Mouse (Mus musculus) MEL (cell line): Measurements from ENCODE around the gene Amz2. TPM values are rescaled to one million over a fixed set of nuclear protein-coding genes. Genes with fewer than 3 reads are reported as not detected.

ENCODE experiments used
- DNase-seq: peaks from one replicate; pipeline ENCODE4 v3.0.0; 2011; ENCODE audit warnings: low read depth, low spot score
- H3K27ac ChIP-seq: 2 replicates; pipeline ENCODE4 v1.5.1; 2012; ENCODE audit warnings: low read depth, mild to moderate bottlenecking, control low read depth, low read length, moderate library complexity; ENCODE audit not compliant: control insufficient read depth
- H3K27me3 ChIP-seq, 2 experiments: fragments of 150-350 bp in 1 of 2; sonication (generic) in 1 of 2; 2 replicates each; pipeline ENCODE4 v1.6.1; 2012; ENCODE audit warnings: low read length in 2 of 2, mild to moderate bottlenecking in 2 of 2, improper control_type of control experiment in 1 of 2, moderate library complexity in 1 of 2; ENCODE audit not compliant: insufficient read depth in 2 of 2, control insufficient read depth in 1 of 2
- H3K36me3 ChIP-seq, 2 experiments: 2 replicates each; pipeline ENCODE4 v1.6.1; 2012 to 2014; ENCODE audit warnings: low read length in 2 of 2, improper control_type of control experiment in 1 of 2, inconsistent platforms in 1 of 2, mild to moderate bottlenecking in 1 of 2; ENCODE audit not compliant: insufficient read depth in 2 of 2, control insufficient read depth in 1 of 2
- H3K4me1 ChIP-seq, 2 experiments: fragments of 150-350 bp in 1 of 2; sonication (generic) in 1 of 2; 2 replicates each; pipeline ENCODE4 v1.6.1; 2012; ENCODE audit warnings: low read length in 2 of 2, improper control_type of control experiment in 1 of 2, mild to moderate bottlenecking in 1 of 2; ENCODE audit not compliant: insufficient read depth in 2 of 2, control insufficient read depth in 1 of 2
- H3K4me3 ChIP-seq, 2 experiments: fragments of 150-350 bp in 1 of 2; sonication (generic) in 1 of 2; 2 replicates each; pipeline ENCODE4 v1.5.1; 2012; ENCODE audit warnings: low read depth in 2 of 2, low read length in 2 of 2, mild to moderate bottlenecking in 2 of 2, moderate library complexity in 2 of 2, control low read depth in 1 of 2, improper control_type of control experiment in 1 of 2; ENCODE audit not compliant: control insufficient read depth in 1 of 2, insufficient read depth in 1 of 2
- H3K79me2 ChIP-seq: 2 replicates; pipeline ENCODE4 v1.6.1; 2012; ENCODE audit warnings: mild to moderate bottlenecking, low read length, moderate library complexity; ENCODE audit not compliant: control insufficient read depth, poor library complexity, insufficient read depth
- H3K9ac ChIP-seq: 2 replicates; pipeline ENCODE4 v1.6.1; 2012; ENCODE audit warnings: low read depth, mild to moderate bottlenecking, control low read depth, low read length, moderate library complexity; ENCODE audit not compliant: control insufficient read depth, poor library complexity, severe bottlenecking
- H3K9me3 ChIP-seq: fragments of 150-350 bp; sonication (generic); replicated peaks from 2 replicates; pipeline ENCODE4 v1.6.1; 2012; ENCODE audit warnings: mild to moderate bottlenecking, low read length, improper control_type of control experiment, moderate library complexity; ENCODE audit not compliant: insufficient read depth
- CHD1 ChIP-seq: IDR thresholded peaks from 2 replicates; pipeline ENCODE4 v1.6.1; 2012; ENCODE audit warnings: low read depth, mild to moderate bottlenecking, inconsistent platforms, low read length, improper control_type of control experiment
- CTCF ChIP-seq, 3 experiments: IDR thresholded peaks in 2 of 3; conservative IDR thresholded peaks in 1 of 3; 2 replicates each; pipeline ENCODE4 v1.5.1; 2011 to 2012; ENCODE audit warnings: low read length in 3 of 3, low read depth in 2 of 3, mild to moderate bottlenecking in 2 of 3, improper control_type of control experiment in 1 of 3, inconsistent platforms in 1 of 3, mixed read lengths in 1 of 3, moderate library complexity in 1 of 3; ENCODE audit not compliant: control insufficient read depth in 1 of 3, insufficient read depth in 1 of 3, poor library complexity in 1 of 3, severe bottlenecking in 1 of 3
- E2F4 ChIP-seq: IDR thresholded peaks from 2 replicates; pipeline ENCODE4 v1.6.1; 2011; ENCODE audit warnings: low read depth, low read length, improper control_type of control experiment, borderline replicate concordance
- ELF1 ChIP-seq: IDR thresholded peaks from 2 replicates; pipeline ENCODE4 v1.6.1; 2014; ENCODE audit warnings: low read depth, mild to moderate bottlenecking, inconsistent platforms, low read length, improper control_type of control experiment, moderate library complexity
- EP300 ChIP-seq, 2 experiments: IDR thresholded peaks; 2 replicates each; pipeline ENCODE4 v1.6.1; 2011; ENCODE audit warnings: improper control_type of control experiment in 2 of 2, low read length in 2 of 2, low read depth in 1 of 2, mild to moderate bottlenecking in 1 of 2
- ETS1 ChIP-seq: IDR thresholded peaks from 2 replicates; pipeline ENCODE4 v1.6.1; 2012; ENCODE audit warnings: low read depth, mild to moderate bottlenecking, inconsistent platforms, low read length, improper control_type of control experiment, moderate library complexity
- JUND ChIP-seq: IDR thresholded peaks from 2 replicates; pipeline ENCODE4 v1.6.1; 2011; ENCODE audit warnings: low read depth, mild to moderate bottlenecking, improper control_type of control experiment, low read length
- KAT2A ChIP-seq: conservative IDR thresholded peaks from 2 replicates; pipeline ENCODE4 v1.6.1; 2012; ENCODE audit warnings: low read depth, low read length, improper control_type of control experiment, inconsistent platforms
- MAFK ChIP-seq: IDR thresholded peaks from 2 replicates; pipeline ENCODE4 v1.6.1; 2011; ENCODE audit warnings: low read depth, mild to moderate bottlenecking, low read length, improper control_type of control experiment, borderline replicate concordance
- MAX ChIP-seq: IDR thresholded peaks from 2 replicates; pipeline ENCODE4 v1.6.1; 2011; ENCODE audit warnings: low read length, improper control_type of control experiment
- MAZ ChIP-seq: IDR thresholded peaks from 2 replicates; pipeline ENCODE4 v1.6.1; 2012; ENCODE audit warnings: low read depth, mild to moderate bottlenecking, inconsistent platforms, low read length, improper control_type of control experiment
- MXI1 ChIP-seq: IDR thresholded peaks from 2 replicates; pipeline ENCODE4 v1.6.1; 2011; ENCODE audit warnings: mild to moderate bottlenecking, low read depth, low read length, improper control_type of control experiment
- MYB ChIP-seq: IDR thresholded peaks from 2 replicates; pipeline ENCODE4 v1.6.1; 2011; ENCODE audit warnings: mild to moderate bottlenecking, low read depth, low read length, improper control_type of control experiment
- MYC ChIP-seq: IDR thresholded peaks from 2 replicates; pipeline ENCODE4 v1.6.1; 2011; ENCODE audit warnings: low read depth, mild to moderate bottlenecking, low read length, improper control_type of control experiment, moderate library complexity
- NELFE ChIP-seq: IDR thresholded peaks from 2 replicates; pipeline ENCODE4 v1.6.1; 2011; ENCODE audit warnings: low read depth, low read length, improper control_type of control experiment
- NRF1 ChIP-seq: IDR thresholded peaks from 2 replicates; pipeline ENCODE4 v1.6.1; 2014; ENCODE audit warnings: low read depth, mild to moderate bottlenecking, inconsistent platforms, low read length, improper control_type of control experiment, moderate library complexity; ENCODE audit not compliant: poor library complexity, insufficient read depth, severe bottlenecking
- POLR2AphosphoS5 ChIP-seq: IDR thresholded peaks from 2 replicates; pipeline ENCODE4 v1.6.1; 2012; ENCODE audit warnings: low read depth, borderline replicate concordance, mild to moderate bottlenecking, inconsistent platforms, low read length, moderate library complexity, mixed read lengths
- RAD21 ChIP-seq: IDR thresholded peaks from 2 replicates; pipeline ENCODE4 v1.6.1; 2011; ENCODE audit warnings: mild to moderate bottlenecking, low read depth, low read length, improper control_type of control experiment
- RCOR1 ChIP-seq: IDR thresholded peaks from 2 replicates; pipeline ENCODE4 v1.6.1; 2012; ENCODE audit warnings: low read depth, mild to moderate bottlenecking, inconsistent platforms, low read length, improper control_type of control experiment
- TBP ChIP-seq: IDR thresholded peaks from 2 replicates; pipeline ENCODE4 v1.8.0; 2011; ENCODE audit warnings: low read depth, low read length, improper control_type of control experiment
- UBTF ChIP-seq: IDR thresholded peaks from 2 replicates; pipeline ENCODE4 v1.6.1; 2012; ENCODE audit warnings: low read depth, mild to moderate bottlenecking, inconsistent platforms, low read length, improper control_type of control experiment, moderate library complexity, borderline replicate concordance; ENCODE audit not compliant: insufficient read depth
- USF1 ChIP-seq: IDR thresholded peaks from 2 replicates; pipeline ENCODE4 v1.6.1; 2014; ENCODE audit warnings: low read depth, mild to moderate bottlenecking, inconsistent platforms, low read length, improper control_type of control experiment, moderate library complexity
- USF2 ChIP-seq, 2 experiments: IDR thresholded peaks; 2 replicates each; pipeline ENCODE4 v1.6.1; 2011 to 2012; ENCODE audit warnings: improper control_type of control experiment in 2 of 2, low read length in 2 of 2, borderline replicate concordance in 1 of 2, inconsistent platforms in 1 of 2, low read depth in 1 of 2, mild to moderate bottlenecking in 1 of 2; ENCODE audit not compliant: insufficient read depth in 1 of 2
- ZC3H11A ChIP-seq: IDR thresholded peaks from 2 replicates; pipeline ENCODE4 v1.6.1; 2012; ENCODE audit warnings: low read depth, mild to moderate bottlenecking, inconsistent platforms, low read length, improper control_type of control experiment
- ZMIZ1 ChIP-seq: IDR thresholded peaks from 2 replicates; pipeline ENCODE4 v1.6.1; 2012; ENCODE audit warnings: low read depth, mild to moderate bottlenecking, inconsistent platforms, low read length, improper control_type of control experiment, moderate library complexity
- ZNF384 ChIP-seq: IDR thresholded peaks from 2 replicates; pipeline ENCODE4 v1.6.1; 2012; ENCODE audit warnings: low read depth, mild to moderate bottlenecking, inconsistent platforms, low read length, improper control_type of control experiment
- polyA plus RNA-seq, 2 experiments: library from polyadenylated mRNA; stranded (reverse) in 1 of 2; unstranded in 1 of 2; fragments of >175 nt in 1 of 2; fragments of >200 nt in 1 of 2; gene quantifications; 2 replicates each; pipeline versions ENCODE4 v1.2.1 to v1.2.4; 2012; ENCODE audit warnings: low replicate concordance in 2 of 2, low read depth in 1 of 2; ENCODE audit not compliant: insufficient read length in 2 of 2, insufficient read depth in 1 of 2, missing spikeins in 1 of 2
- total RNA-seq: library from RNA; depleted of rRNA; stranded (reverse); fragments of 300-350 nt; gene quantifications from 2 replicates; pipeline ENCODE4 v1.2.3, GENCODE M21; 2012

Amz2 gene
- total and polyA plus RNA-seq, 3 experiments: 40.2 to 1,743 (median 47.1) TPM

DNA sequence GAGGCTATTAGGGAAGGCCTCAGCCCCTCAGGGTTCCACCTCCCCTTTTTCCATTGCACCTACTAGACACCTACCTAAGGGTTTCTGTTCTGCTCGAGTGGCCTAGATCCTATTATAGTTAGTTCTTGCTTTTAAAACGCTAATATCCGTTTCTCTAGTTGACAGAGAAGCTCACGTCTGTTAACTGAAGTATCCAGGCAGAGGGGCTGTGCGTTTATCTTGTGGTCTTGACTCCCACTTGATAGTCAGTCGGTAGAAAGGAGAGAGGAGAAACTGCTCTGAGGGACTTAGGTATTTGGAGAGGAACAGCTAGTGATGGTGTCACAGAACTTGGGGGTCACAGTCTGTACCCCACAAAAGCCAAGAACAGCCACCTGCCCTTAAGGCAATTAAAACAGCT is 50.9 kb downstream of the Amz2 start (continued):
- TF ChIP-seq CHD1 (no peak), KAT2A (no peak)
- TF ChIP-seq, all 39 proteins: peak for 9

DNA sequence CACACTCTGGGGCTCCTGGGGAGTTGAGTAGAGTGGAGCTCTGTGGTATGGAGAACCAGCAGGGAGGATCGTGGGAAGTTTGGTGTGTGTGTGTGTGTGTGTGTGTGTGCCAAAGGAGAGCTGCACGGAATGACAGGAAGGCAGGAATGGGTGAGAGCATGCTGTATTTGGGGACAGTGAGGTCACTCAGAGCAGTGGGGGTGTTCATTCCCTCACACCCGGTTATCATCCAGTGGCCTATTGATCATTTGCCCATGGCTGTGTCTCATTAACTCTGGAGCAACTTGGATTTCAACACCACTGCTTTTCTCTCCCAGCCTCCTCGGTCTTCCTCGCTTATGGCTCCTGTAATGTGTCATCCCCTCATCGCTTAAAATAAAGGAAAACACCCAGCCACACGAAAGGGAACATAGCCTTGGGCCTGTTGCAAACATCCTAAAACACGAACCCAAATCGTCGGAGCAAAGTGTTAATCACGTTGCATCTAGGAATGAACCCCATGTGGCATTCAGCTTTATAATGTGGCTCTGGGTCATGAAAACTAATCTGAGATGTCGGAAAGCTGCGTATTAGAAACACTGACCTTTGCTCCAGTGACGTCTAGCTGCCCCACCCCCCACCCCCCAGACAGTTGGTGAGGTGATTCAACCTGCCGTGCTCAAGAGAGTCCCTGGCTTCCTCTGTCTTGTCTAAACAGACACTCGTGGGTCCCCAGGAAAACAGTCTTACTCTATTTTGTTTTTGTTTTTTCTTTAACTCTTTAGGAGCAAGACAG is 52.0 kb downstream of the Amz2 start:
- H3K27ac ChIP-seq: no peak overlapping the region
- TF ChIP-seq MXI1 (peak; percentile 32; the same call in 1 of the 2 replicates), MYB (no peak)
- H3K27me3 ChIP-seq: no peaks in the 10 kb centered on the region
- H3K4me3 ChIP-seq: no peak overlapping the region
- H3K9me3 ChIP-seq: no peaks in the 10 kb centered on the region
- peaks cover 11% of the 10 kb centered on the region; the same call in 1 of the 2 replicates for H3K79me2 ChIP-seq
- no peak overlapping the region for H3K9ac ChIP-seq
- DNase-seq: no peak
- peaks cover 35% of the 10 kb centered on the region in 2 experiments for H3K4me1 ChIP-seq
- peaks cover 0 to 36% of the 10 kb centered on the region in 2 experiments; a peak in 2 of 4 replicates for H3K36me3 ChIP-seq

- Histone ChIP-seq H3K36me3 (peaks cover 0 to 33% of the 10 kb centered on the region in 2 experiments; a peak in 2 of 4 replicates), H3K4me1 (peaks cover 31 to 33% of the 10 kb centered on the region in 2 experiments), H3K27ac (peak overlapping the region; percentile 86), H3K27me3 (no peaks in the 10 kb centered on the region), H3K79me2 (no peaks in the 10 kb centered on the region), H3K9ac (peak overlapping the region; percentile 58), H3K4me3 (peak overlapping the region; percentile 38 to 48), H3K9me3 (no peaks in the 10 kb centered on the region)
- peak; percentile 89 for DNase-seq
- peak; percentile 20; the same call in 1 of the 2 replicates for TF ChIP-seq RCOR1
- TF ChIP-seq USF2 (IDR thresholded peaks at IDR 0.05; ENCODE audit: borderline replicate concordance in 1 of 2, insufficient read depth in 1 of 2, low read depth in 1 of 2, low read length in 2 of 2): no peak
- TF ChIP-seq E2F4: no peak
- TF ChIP-seq ZMIZ1: no peak
- peak; percentile 44; the same call in 1 of the 2 replicates for TF ChIP-seq MYC
- TF ChIP-seq NRF1: no peak
- no peak for TF ChIP-seq POLR2AphosphoS5
- no peak for TF ChIP-seq USF1
- peak; percentile 41; the same call in 1 of the 2 replicates for TF ChIP-seq MAFK
- TF ChIP-seq UBTF: no peak
- peak; percentile 80; the same call in 1 of the 2 replicates for TF ChIP-seq CHD1
- TF ChIP-seq NELFE: peak; percentile 24; the same call in 1 of the 2 replicates
- TF ChIP-seq ELF1: no peak
- no peak for TF ChIP-seq RAD21
- peak; percentile 78 to 89 for TF ChIP-seq EP300 (IDR thresholded peaks at IDR 0.05; ENCODE audit: low read depth in 1 of 2, low read length in 2 of 2)
- TF ChIP-seq MAZ: peak; percentile 70
- no peak for TF ChIP-seq ZC3H11A
- TF ChIP-seq MAX: no peak; the same call in none of the 2 replicates
- TF ChIP-seq CTCF (IDR thresholded peaks at IDR 0.05 in 2 of 3, conservative IDR thresholded peaks at IDR 0.05 in 1 of 3; ENCODE audit: control insufficient read depth in 1 of 3, insufficient read depth in 1 of 3, low read depth in 2 of 3, low read length in 3 of 3, poor library complexity in 1 of 3, severe bottlenecking in 1 of 3): no peak
- TF ChIP-seq TBP: no peak
- TF ChIP-seq ZNF384: no peak
- TF ChIP-seq JUND: no peak
- TF ChIP-seq ETS1: peak; percentile 75
Observed at GRCm38 (mm10) chr11:109479575-109480285, 54.0 kb downstream of the Amz2 start.
